Mouse (Mus musculus) hindbrain, embryonic 13.5 days (tissue): ENCODE data around the gene Prune1. TPM values are rescaled to one million over a fixed set of nuclear protein-coding genes. Genes with fewer than 3 reads are reported as not detected.

Experiments used
- ATAC-seq: fragments of 200-750 bp; cut with Nextera tagmentation; 2 replicates; pipeline ENCODE4 v1.8.0; 2017; ENCODE audit warnings: moderate TSS enrichment; ENCODE audit not compliant: low FRiP score
- H3K27ac ChIP-seq: fragments of 300-500 bp; sonication (generic); 2 replicates; pipeline ENCODE4 v1.5.1; 2015; ENCODE audit warnings: inconsistent platforms, mild to moderate bottlenecking, moderate library complexity
- H3K27me3 ChIP-seq: fragments of 300-500 bp; sonication (generic); 2 replicates; pipeline ENCODE4 v1.6.1; 2015; ENCODE audit warnings: mild to moderate bottlenecking, inconsistent platforms
- H3K36me3 ChIP-seq: fragments of 300-500 bp; sonication (generic); 2 replicates; pipeline ENCODE4 v1.6.1; 2015; ENCODE audit warnings: mild to moderate bottlenecking, inconsistent platforms
- H3K4me1 ChIP-seq: fragments of 300-500 bp; sonication (generic); replicated peaks from 2 replicates; pipeline ENCODE4 v1.6.1; 2015; ENCODE audit warnings: inconsistent platforms
- H3K4me2 ChIP-seq: fragments of 300-500 bp; sonication (generic); 2 replicates; pipeline ENCODE4 v1.6.1; 2015; ENCODE audit warnings: inconsistent platforms, mild to moderate bottlenecking, moderate library complexity
- H3K4me3 ChIP-seq: fragments of 300-500 bp; sonication (generic); 2 replicates; pipeline ENCODE4 v1.5.1; 2015; ENCODE audit warnings: mild to moderate bottlenecking, inconsistent platforms
- H3K9ac ChIP-seq: fragments of 300-500 bp; sonication (generic); 2 replicates; pipeline ENCODE4 v1.6.1; 2015; ENCODE audit warnings: mild to moderate bottlenecking, inconsistent platforms
- H3K9me3 ChIP-seq: fragments of 300-500 bp; sonication (generic); 2 replicates; pipeline ENCODE4 v1.6.1; 2016; ENCODE audit warnings: inconsistent platforms
- WGBS: fragments of 180-500 bp; shearing (Covaris S2); methylation state at CpG from one replicate; pipeline ENCODE4 v1.1.7; 2015; 5-methylcytosine and 5-hydroxymethylcytosine counted together
- polyA plus RNA-seq: library from polyadenylated mRNA; unstranded; fragments of >200 nt; fragmentation: Nextera tagmentation; extraction: Ambion mirVana; gene quantifications from 2 replicates; pipeline ENCODE4 v1.2.1, GENCODE M21; 2015

The Prune1 gene
- polyA plus RNA-seq, 1 experiment from 2014 or later, result 50.3 TPM

DNA sequence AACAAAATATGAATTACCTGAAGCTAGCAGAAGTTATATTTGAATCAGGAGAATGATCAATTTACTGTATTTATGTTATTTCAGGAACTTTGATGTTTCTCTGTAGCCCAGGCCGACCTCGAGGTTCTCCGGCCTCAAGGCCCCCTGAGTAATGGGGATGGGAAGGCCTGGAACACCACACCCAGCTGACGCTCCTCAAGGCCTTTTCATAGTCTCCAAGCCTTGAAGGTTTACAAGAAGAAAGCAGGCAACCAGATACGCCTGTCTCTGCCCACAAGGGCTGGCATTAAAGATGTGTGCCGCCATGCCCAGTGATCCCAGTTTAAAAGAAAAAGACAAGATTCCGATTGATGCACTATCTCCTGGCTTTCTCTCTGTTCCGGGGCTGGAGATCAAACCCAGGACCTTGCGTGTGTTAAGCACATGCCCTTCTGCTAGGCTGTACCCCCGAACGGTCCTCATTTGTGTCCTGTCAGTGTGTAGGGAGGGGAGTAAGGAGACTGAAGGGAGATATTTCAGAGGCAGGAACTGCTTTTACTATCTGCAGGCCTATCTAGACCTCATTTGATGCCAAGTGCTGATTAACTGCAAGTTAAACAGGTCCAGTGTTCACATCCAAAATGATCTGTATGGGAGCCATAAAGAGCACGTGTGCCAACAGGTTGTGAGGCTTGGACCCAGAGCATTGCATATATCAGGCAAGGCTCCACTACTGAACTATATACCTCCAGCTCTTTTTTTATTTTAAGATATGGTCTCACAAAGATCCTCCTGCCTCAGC, 2.8 kb upstream of the Prune1 start:
- H3K4me2 ChIP-seq, result peak overlapping the region; percentile 85
- no peaks in the 10 kb centered on the region for H3K27me3 ChIP-seq
- peak overlapping the region; percentile 73 for H3K4me3 ChIP-seq
- peaks cover 37% of the 10 kb centered on the region for H3K4me1 ChIP-seq
- no peak for ATAC-seq
- H3K9ac ChIP-seq, result peak overlapping the region; percentile 89; the same call in 1 of the 2 replicates
- no peaks in the 10 kb centered on the region for H3K9me3 ChIP-seq
- no peak overlapping the region for H3K27ac ChIP-seq
- 91% methylated on average over 12 of the region's 12 CpGs for WGBS
- H3K36me3 ChIP-seq, result peaks cover 20% of the 10 kb centered on the region

DNA sequence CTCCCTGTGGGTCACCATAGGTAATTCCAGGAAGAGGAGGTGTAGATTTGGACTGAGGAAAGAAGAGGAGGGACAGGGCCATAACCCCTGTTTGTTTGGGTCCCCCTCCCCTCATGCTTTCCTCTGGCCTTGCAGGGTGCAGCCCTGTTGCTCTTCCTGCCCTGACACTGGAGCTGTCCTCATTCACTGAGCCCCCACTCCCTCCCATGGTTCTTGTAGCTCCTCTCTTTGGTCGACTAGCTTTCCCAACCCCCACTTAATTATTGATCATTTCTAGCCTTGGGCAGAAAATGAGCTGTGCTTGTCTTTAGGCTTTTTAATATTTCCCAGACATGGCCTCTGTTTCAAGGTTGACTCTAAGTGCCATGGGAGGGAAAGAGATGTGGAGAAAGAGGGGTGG, 2.2 kb upstream of the Prune1 start:
- H3K9ac ChIP-seq, result peak overlapping the region; percentile 89
- no peaks in the 10 kb centered on the region for H3K9me3 ChIP-seq
- 20% methylated on average over 1 of the region's 1 CpGs for WGBS
- no peak for ATAC-seq
- H3K4me1 ChIP-seq, result peaks cover 39% of the 10 kb centered on the region
- peaks cover 15% of the 10 kb centered on the region for H3K36me3 ChIP-seq
- peak overlapping the region; percentile 95 for H3K27ac ChIP-seq
- peak overlapping the region; percentile 85 for H3K4me2 ChIP-seq
- peak overlapping the region; percentile 73 for H3K4me3 ChIP-seq
- H3K27me3 ChIP-seq, result no peaks in the 10 kb centered on the region

DNA sequence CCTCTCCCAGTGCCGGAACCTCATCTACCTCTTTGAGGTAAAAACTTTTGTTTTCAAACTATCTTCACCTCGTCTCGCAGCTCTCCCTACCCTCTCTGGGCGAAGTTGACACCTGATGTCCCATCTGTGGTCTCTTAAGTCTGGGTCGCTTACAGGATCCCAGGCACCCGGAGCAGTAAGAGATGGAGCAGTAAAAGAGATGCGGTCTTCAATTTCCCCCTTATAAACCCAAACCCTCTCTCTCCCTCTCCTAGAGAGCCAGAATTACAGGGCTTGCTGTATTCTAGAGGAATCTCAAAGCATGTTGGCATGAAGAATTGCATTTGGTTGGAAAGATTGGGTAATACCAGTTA, 1.7 kb upstream of the Prune1 start:
- H3K4me3 ChIP-seq, result peak overlapping the region; percentile 73
- WGBS, result 3% methylated on average over 7 of the region's 7 CpGs
- peak overlapping the region; percentile 89 for H3K9ac ChIP-seq
- no peaks in the 10 kb centered on the region for H3K9me3 ChIP-seq
- H3K36me3 ChIP-seq, result peaks cover 12% of the 10 kb centered on the region
- H3K27ac ChIP-seq, result peak overlapping the region; percentile 95
- peaks cover 39% of the 10 kb centered on the region for H3K4me1 ChIP-seq
- no peak for ATAC-seq
- no peaks in the 10 kb centered on the region for H3K27me3 ChIP-seq
- peak overlapping the region; percentile 85 for H3K4me2 ChIP-seq

DNA sequence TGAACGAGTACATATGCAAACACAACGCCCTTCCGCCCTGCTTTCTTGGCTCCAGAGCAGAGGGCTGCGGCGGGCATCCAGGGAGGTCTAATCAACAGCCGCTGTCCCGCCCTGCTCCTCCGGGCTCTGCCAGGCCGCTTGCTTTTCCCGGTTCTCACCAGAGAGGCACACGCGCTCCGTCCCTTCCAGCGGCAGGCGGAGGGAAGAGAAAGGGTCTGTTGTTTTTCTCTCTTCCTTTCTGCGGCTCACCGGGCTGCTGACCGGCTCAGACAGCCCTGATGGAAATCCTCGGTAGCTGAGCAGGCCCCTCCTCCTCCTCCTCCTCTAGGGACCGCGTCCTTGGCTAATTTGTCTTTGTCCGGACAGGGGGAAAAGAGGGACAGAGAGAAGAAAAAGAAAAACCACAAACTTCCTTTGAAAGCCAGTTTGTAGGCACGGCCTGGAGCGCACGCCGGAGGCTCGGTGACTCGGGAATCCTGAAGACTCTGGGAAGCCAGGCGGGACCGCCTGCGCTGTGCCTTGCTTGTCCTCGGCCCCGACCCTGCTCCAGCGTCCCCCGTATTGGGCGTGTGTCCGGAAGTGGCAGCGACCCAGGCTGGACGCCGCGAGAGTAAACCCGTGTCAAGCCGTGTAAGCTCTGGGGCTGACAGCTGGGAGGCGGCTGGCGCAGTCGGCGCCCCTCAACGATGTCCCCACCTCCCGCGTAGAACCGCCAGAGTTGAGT, 1.2 kb upstream of the Prune1 start:
- WGBS, result under 1% methylated on average over 51 of the region's 51 CpGs
- peak overlapping the region; percentile 73 for H3K4me3 ChIP-seq
- peak overlapping the region; percentile 85 for H3K4me2 ChIP-seq
- H3K9ac ChIP-seq, result peak overlapping the region; percentile 89
- H3K4me1 ChIP-seq, result peaks cover 39% of the 10 kb centered on the region
- H3K36me3 ChIP-seq, result peaks cover 10% of the 10 kb centered on the region
- no peaks in the 10 kb centered on the region for H3K27me3 ChIP-seq
- peak; percentile 65 for ATAC-seq
- no peaks in the 10 kb centered on the region for H3K9me3 ChIP-seq
- H3K27ac ChIP-seq, result peak overlapping the region; percentile 95

DNA sequence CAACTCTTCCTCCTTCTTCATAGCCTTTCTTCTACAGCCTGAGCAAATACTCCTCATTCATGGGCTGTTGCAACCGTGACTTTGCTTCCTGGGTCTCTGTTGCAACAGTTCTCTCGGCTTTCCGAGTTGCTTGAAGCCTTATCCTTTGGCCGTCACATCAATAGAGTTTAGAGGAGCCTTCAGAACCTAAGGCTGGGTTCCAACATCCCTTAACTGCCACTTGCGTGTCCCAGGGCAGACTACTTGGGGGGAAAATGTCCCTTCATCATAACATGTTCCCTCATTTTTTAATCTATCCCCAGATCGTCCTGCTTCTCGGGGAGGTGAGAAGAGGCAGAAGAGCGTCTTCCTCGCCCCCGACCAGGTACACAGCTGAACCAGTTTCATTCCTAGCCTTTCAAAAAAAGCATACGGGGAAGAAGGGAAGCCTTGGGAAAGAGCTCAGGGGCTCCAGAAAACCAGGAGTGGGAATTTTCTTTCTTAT, 547 bp upstream of the Prune1 start:
- peak overlapping the region; percentile 89 for H3K9ac ChIP-seq
- ATAC-seq, result 0 out of 2 replicates have a peak, but pooled peaks have one; percentile 4
- peaks cover 39% of the 10 kb centered on the region for H3K4me1 ChIP-seq
- peak overlapping the region; percentile 73 for H3K4me3 ChIP-seq
- peak overlapping the region; percentile 85 for H3K4me2 ChIP-seq
- H3K9me3 ChIP-seq, result no peaks in the 10 kb centered on the region
- peak overlapping the region; percentile 95 for H3K27ac ChIP-seq
- peaks cover 7% of the 10 kb centered on the region for H3K36me3 ChIP-seq
- no peaks in the 10 kb centered on the region for H3K27me3 ChIP-seq
- under 1% methylated on average over 11 of the region's 11 CpGs for WGBS

DNA sequence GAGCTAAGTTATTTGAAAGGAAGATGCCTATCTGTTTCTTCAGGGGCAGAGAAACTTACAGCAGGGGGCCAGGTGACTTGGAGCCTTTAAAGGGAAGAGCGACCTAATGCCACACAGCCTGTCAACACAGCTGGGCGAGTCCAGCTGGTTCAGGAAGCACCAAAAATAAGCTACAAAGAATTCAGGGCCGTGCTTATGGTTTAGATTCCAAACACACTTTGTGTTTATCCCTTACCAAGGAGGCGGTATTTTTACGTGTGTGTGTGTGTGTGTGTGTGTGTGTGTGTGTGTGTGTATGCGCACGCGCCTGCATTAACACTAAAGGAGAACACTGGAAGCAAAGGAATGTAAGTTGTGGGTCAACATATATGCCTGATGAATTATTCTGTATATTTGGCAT, 1.1 kb downstream of the Prune1 start:
- Histone ChIP-seq H3K27me3 (no peaks in the 10 kb centered on the region), H3K4me1 (peaks cover 36% of the 10 kb centered on the region)
- ATAC-seq, result no peak

DNA sequence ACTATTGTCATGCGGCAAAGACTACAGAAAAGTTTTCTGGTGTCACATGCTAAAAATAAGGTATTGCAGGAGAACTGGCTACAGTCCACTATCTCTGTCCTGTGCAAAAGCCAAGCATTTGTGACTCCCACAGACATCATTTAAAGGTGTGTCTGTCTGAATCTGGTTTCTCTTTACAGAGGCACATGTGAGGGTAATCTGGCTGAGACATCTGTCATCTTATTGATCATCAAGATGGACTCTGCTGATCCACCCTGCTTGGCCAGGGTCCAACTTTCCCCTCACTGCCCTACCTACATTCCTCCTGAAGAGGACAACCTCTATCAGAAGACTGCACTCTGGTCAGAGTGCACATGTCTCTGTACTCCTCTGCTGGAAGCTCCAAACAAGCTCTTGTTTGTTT, 4.7 kb downstream of the Prune1 start:
- H3K36me3 ChIP-seq, result peaks cover 7% of the 10 kb centered on the region; the same call in 1 of the 2 replicates
- H3K4me1 ChIP-seq, result peaks cover 13% of the 10 kb centered on the region
- no peaks in the 10 kb centered on the region for H3K9me3 ChIP-seq
- ATAC-seq, result no peak
- no peak overlapping the region for H3K4me2 ChIP-seq
- no peaks in the 10 kb centered on the region for H3K27me3 ChIP-seq
- H3K9ac ChIP-seq, result no peak overlapping the region
- 84% methylated on average over 1 of the region's 1 CpGs for WGBS
- H3K27ac ChIP-seq, result no peak overlapping the region
- H3K4me3 ChIP-seq, result no peak overlapping the region

More for the DNA sequence above, 1.1 kb downstream of the Prune1 start:
- 22% methylated on average over 8 of the region's 8 CpGs for WGBS
- H3K36me3 ChIP-seq, result peaks cover 7% of the 10 kb centered on the region; the same call in 1 of the 2 replicates
- peak overlapping the region; percentile 95 for H3K27ac ChIP-seq
- no peaks in the 10 kb centered on the region for H3K9me3 ChIP-seq
- H3K9ac ChIP-seq, result peak overlapping the region; percentile 89
- H3K4me2 ChIP-seq, result peak overlapping the region; percentile 85
- peak overlapping the region; percentile 73 for H3K4me3 ChIP-seq

DNA sequence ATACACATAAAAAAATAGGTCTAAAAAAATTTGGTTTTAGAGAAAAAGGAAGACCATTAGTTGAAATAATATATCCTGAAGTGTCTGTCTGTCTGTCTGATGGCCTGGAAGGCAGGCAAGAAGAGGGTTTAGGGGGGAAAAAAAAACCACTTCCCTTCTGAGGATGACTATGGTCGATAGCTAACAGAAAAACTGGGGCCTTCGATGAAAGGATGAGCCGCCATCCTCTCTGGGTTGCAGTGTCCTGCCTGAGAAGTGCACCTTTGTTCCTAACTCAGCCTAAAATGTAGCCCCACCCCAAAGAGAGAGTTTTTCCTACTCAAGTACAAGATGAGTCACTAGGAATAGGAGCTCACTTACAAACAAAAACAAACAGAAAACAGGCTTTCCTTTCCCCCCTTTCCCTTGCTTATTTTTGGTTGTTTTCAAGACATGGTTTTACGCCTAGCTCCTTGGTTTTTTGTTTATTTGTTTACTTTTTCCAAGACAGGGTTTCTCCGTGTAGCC, 5.4 kb downstream of the Prune1 start:
- H3K9me3 ChIP-seq, result no peaks in the 10 kb centered on the region
- no peaks in the 10 kb centered on the region for H3K27me3 ChIP-seq
- no peak overlapping the region for H3K4me3 ChIP-seq
- WGBS, result 74% methylated on average over 5 of the region's 5 CpGs
- no peak overlapping the region for H3K9ac ChIP-seq
- H3K27ac ChIP-seq, result no peak overlapping the region
- H3K36me3 ChIP-seq, result peaks cover 7% of the 10 kb centered on the region; the same call in 1 of the 2 replicates
- no peak overlapping the region for H3K4me2 ChIP-seq
- no peak for ATAC-seq
- peaks cover 13% of the 10 kb centered on the region for H3K4me1 ChIP-seq

DNA sequence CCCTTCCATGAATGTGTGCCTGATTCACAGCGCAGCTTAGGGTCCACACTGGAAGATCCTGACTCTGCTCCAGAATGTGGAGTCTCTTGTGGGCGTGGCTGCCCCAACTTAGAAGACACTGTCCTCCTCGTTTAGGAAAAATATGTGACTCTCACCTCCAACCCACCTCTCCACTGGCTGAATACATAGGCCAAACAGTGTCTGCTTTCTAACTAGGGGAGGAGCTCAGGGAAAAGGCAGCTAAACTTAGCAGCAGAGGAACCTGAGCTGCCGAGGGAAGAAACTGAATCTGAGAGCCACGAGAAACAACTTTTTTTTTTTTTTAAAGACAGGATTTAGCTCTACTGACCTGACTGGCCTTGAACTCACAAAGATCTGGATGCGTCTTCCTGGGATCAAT, 6.7 kb downstream of the Prune1 start:
- no peaks in the 10 kb centered on the region for H3K9me3 ChIP-seq
- H3K4me3 ChIP-seq, result no peak overlapping the region
- no peak overlapping the region for H3K9ac ChIP-seq
- ATAC-seq, result no peak
- H3K36me3 ChIP-seq, result peaks cover 7% of the 10 kb centered on the region; the same call in 1 of the 2 replicates
- H3K27ac ChIP-seq, result no peak overlapping the region
- no peak overlapping the region for H3K4me2 ChIP-seq
- H3K27me3 ChIP-seq, result no peaks in the 10 kb centered on the region
- WGBS, result 86% methylated on average over 6 of the region's 6 CpGs
- 0 out of 2 replicates have a peak, but pooled peaks cover 5% of the 10 kb centered on the region for H3K4me1 ChIP-seq

DNA sequence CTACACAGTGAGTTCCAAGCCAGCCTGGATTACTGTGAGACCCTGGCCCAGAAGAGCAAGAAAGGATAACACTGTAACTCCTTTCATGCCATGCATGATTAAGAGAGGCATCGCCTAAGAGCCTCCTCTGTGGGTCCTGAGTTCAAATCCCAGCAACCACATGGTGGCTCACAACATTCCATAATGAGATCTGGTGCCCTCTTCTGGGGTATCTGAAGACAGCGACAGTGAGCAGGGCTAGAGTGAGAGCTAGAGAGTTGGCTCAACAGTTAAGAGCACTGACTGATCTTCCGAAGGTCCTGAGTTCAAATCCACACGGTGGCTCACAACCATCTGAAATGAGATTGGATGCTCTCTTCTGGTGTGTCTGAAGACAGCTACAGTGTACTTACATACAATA, 7.4 kb downstream of the Prune1 start:
- no peaks in the 10 kb centered on the region for H3K9me3 ChIP-seq
- H3K4me2 ChIP-seq, result no peak overlapping the region
- ATAC-seq, result no peak
- no peak overlapping the region for H3K9ac ChIP-seq
- H3K36me3 ChIP-seq, result peaks cover 11% of the 10 kb centered on the region
- 92% methylated on average over 4 of the region's 4 CpGs for WGBS
- H3K4me1 ChIP-seq, result no peaks in the 10 kb centered on the region
- no peaks in the 10 kb centered on the region for H3K27me3 ChIP-seq
- H3K4me3 ChIP-seq, result no peak overlapping the region
- H3K27ac ChIP-seq, result no peak overlapping the region

DNA sequence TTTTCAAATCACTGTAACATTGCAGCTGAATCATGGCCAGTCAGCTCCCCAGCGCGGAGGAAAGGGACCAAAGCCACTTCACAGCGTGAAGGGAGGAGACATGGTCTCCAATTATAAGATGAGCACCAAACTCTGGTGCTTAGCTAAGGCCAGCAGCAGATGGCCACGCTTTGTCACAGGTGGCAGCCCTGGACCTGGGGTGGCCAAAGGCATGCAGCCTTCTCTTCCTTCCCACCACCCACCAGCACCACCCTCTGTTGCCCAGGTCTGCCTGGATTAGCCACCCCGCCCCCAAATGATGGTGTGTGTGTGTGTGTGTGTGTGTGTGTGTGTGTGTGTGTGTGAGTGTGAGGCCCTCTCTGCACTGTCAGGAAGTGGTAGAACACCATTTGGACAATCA, 8.4 kb downstream of the Prune1 start:
- ATAC-seq, result no peak
- no peak overlapping the region for H3K4me2 ChIP-seq
- H3K4me3 ChIP-seq, result no peak overlapping the region
- H3K27ac ChIP-seq, result no peak overlapping the region
- no peaks in the 10 kb centered on the region for H3K4me1 ChIP-seq
- H3K36me3 ChIP-seq, result peaks cover 19% of the 10 kb centered on the region
- WGBS, result 89% methylated on average over 5 of the region's 5 CpGs
- H3K27me3 ChIP-seq, result no peaks in the 10 kb centered on the region
- no peaks in the 10 kb centered on the region for H3K9me3 ChIP-seq
- no peak overlapping the region for H3K9ac ChIP-seq

DNA sequence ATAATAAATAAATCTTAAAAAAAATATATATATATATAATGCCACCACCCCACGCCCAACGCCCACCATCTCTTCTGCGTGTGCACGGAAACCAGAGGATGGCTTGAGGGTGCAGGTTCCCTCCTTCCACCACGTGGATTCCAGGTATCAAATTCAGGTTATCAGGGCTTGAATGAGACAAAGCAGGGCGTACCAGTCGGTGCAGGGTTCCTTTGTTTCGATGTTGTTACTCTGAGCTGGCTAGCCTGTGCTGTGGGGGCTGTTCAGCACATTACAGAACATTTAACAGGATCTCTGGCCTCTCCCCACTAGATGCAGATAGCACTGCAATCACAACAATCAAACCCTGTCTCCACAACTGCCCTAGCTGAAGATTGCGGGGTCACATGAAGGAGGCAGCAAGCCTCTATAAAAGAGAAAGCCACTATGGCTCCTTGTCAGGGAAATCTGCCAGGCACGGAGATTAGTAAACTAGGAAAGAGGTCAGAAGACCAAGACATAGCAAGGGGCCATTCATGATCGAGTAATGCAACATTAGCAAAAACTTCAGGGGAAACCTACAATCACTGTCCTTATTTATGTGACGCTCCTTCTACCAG, 11.0 kb downstream of the Prune1 start:
- no peak for ATAC-seq
- no peak overlapping the region for H3K27ac ChIP-seq
- no peak overlapping the region for H3K4me3 ChIP-seq
- no peaks in the 10 kb centered on the region for H3K4me1 ChIP-seq
- no peak overlapping the region for H3K4me2 ChIP-seq
- 89% methylated on average over 12 of the region's 12 CpGs for WGBS
- no peaks in the 10 kb centered on the region for H3K27me3 ChIP-seq
- peaks cover 38% of the 10 kb centered on the region for H3K36me3 ChIP-seq
- H3K9ac ChIP-seq, result no peak overlapping the region
- H3K9me3 ChIP-seq, result no peaks in the 10 kb centered on the region
